Mouse (Mus musculus): ENCODE results near the gene Psmd11. TPM values are rescaled to one million over a fixed set of nuclear protein-coding genes. Genes with fewer than 3 reads are reported as not detected.

Psmd11 gene
- total and polyA plus RNA-seq, 2 experiments = 56.1 to 106 TPM

DNA sequence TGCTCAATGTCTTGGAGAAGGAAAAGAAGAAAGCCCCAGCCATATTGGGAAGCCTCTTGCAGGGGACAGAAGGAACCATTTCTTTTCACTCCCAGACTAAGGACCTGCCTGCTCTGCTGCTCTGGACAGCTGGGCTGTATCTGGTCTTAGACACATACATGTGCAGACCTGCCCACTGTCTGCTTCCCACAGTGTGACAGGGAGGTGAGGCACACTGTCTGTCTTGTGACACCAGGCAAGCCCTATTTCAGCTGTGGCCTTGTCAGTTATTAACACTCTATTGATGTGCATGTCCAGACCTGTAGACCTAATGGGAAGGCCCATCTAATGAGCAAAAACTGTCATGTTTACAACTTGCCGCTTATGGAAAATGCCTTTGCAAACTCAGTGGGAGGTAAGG lies 86.9 kb downstream of the Psmd11 start:
- no peak for TF ChIP-seq CTCF (IDR thresholded peaks at IDR 0.05; ENCODE audit: low read depth, low read length)
- no peak for TF ChIP-seq POLR2A (IDR thresholded peaks at IDR 0.05; ENCODE audit: extremely low read depth, insufficient read depth, low read length)
- no peak overlapping the region for H3K4me3 ChIP-seq (ENCODE audit: insufficient read depth, low read depth, low read length)
- H3K27ac ChIP-seq (replicated peaks; ENCODE audit: insufficient read depth, low read depth, low read length) = no peak overlapping the region
- 98% methylated on average over 1 of the region's 1 CpGs for WGBS
- no peak for DNase-seq (ENCODE audit: extremely low read depth, low read depth, low spot score)
- H3K36me3 ChIP-seq (ENCODE audit: control insufficient read depth, insufficient read depth, low read length) = no peaks in the 10 kb centered on the region
- no peak overlapping the region for H3K9ac ChIP-seq (ENCODE audit: low read depth, low read length)
- H3K27me3 ChIP-seq (ENCODE audit: control insufficient read depth, insufficient read depth, low read length) = no peaks in the 10 kb centered on the region
- no peaks in the 10 kb centered on the region for H3K79me2 ChIP-seq (ENCODE audit: control insufficient read depth, insufficient read depth, low read length)
- no peaks in the 10 kb centered on the region for H3K4me1 ChIP-seq (ENCODE audit: control insufficient read depth, insufficient read depth, low read length)

DNA sequence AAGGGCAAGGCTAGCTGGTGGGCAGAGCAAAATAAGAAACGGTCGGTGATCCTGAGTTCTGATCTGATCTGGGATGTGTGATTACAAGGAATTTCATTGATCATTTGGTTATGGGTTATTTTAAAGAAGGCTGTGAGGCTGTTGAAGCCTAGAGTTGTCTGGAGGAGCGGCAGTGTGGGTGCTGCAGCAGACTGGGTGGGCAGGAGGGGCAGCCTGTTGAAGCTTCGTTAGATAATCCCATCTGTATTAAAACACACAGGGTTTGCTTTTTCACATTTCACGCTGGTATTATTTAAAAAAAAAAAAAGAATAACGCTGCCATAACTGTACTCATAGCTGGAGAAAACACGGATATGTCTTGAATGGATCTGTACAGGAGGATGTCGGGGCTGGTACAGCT lies 87.5 kb downstream of the Psmd11 start:
- no peaks in the 10 kb centered on the region for H3K27me3 ChIP-seq (ENCODE audit: control insufficient read depth, insufficient read depth, low read length)
- H3K79me2 ChIP-seq (ENCODE audit: control insufficient read depth, insufficient read depth, low read length) = no peaks in the 10 kb centered on the region
- H3K36me3 ChIP-seq (ENCODE audit: control insufficient read depth, insufficient read depth, low read length) = no peaks in the 10 kb centered on the region
- H3K4me3 ChIP-seq (ENCODE audit: insufficient read depth, low read depth, low read length) = no peak overlapping the region
- no peak overlapping the region for H3K9ac ChIP-seq (ENCODE audit: low read depth, low read length)
- no peak for DNase-seq (ENCODE audit: extremely low read depth, low read depth, low spot score)
- no peak for TF ChIP-seq POLR2A (IDR thresholded peaks at IDR 0.05; ENCODE audit: extremely low read depth, insufficient read depth, low read length)
- TF ChIP-seq CTCF (IDR thresholded peaks at IDR 0.05; ENCODE audit: low read depth, low read length) = no peak
- H3K27ac ChIP-seq (replicated peaks; ENCODE audit: insufficient read depth, low read depth, low read length) = no peak overlapping the region
- H3K4me1 ChIP-seq (ENCODE audit: control insufficient read depth, insufficient read depth, low read length) = no peaks in the 10 kb centered on the region
- WGBS = 93% methylated on average over 8 of the region's 8 CpGs

DNA sequence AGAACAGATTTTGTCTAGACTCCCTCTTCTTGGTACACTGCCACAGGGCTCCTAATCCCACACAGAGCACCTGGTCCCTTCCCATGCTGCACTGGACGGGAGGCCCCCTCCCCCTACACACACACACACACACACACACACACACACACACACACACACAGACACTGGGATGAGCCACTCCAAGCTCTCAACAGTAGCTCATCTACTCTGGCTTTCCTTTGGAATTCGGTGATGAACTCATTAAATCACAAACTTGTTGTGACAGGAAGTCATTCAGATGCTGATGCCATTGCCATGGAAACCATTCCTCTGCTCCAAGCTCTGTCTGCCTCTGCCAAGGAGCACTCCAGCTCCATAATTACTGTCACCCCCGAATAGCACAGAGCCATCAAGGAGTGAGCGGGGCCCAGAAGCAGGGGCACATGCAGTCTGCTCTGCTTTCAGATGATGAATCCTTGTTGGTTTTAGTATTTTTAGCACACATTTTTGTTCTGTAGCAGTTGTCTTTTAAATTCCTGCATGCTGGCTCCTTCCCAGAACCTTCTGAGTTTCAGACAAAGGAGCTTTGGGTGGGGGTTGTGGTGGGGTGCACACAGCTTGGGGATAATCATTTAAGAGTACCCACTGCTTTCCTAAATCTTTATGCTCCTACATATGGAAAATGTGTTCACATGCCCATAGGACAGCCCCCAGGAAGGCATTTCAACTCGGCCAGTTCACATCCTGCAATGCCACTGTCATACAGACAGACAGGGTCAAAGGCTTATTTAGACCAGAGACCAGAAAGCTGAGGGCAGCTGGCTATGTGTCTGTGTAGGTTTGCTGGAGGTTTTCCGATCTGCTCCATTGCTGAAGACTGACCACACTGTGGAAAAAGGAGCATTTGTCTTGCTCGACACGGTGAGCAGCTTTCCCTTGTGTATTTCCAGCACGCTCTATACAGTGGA lies 90.3 kb downstream of the Psmd11 start:
- Histone ChIP-seq H3K4me3 (ENCODE audit: insufficient read depth, low read depth, low read length) (no peak overlapping the region), H3K9ac (ENCODE audit: low read depth, low read length) (no peak overlapping the region), H3K27ac (replicated peaks; ENCODE audit: insufficient read depth, low read depth, low read length) (no peak overlapping the region), H3K79me2 (ENCODE audit: control insufficient read depth, insufficient read depth, low read length) (no peaks in the 10 kb centered on the region), H3K4me1 (ENCODE audit: control insufficient read depth, insufficient read depth, low read length) (no peaks in the 10 kb centered on the region), H3K36me3 (ENCODE audit: control insufficient read depth, insufficient read depth, low read length) (no peaks in the 10 kb centered on the region), H3K27me3 (ENCODE audit: control insufficient read depth, insufficient read depth, low read length) (no peaks in the 10 kb centered on the region)
- TF ChIP-seq POLR2A (IDR thresholded peaks at IDR 0.05; ENCODE audit: extremely low read depth, insufficient read depth, low read length) (no peak), CTCF (IDR thresholded peaks at IDR 0.05; ENCODE audit: low read depth, low read length) (no peak)
- 78% methylated on average over 9 of the region's 9 CpGs for WGBS
- DNase-seq (ENCODE audit: extremely low read depth, low read depth, low spot score) = peak; percentile 29

DNA sequence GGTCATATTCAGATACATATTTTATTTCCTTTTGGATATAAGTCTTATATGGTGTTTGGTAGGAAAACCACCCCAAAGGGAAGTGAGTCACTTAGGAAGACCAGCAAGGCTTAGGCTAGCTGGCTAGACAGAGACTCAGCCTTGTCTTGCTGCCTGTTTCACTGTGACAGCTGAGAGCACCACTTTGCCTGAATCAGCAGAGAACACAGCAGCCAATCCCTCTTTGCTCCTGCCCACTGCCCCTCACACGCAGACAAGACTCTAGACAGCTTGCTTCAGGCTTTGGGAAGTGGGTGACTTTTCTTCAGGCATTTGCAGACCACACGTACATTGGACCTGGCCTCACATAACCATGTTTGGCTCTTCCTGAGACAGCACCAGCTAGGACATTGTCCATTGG lies 92.7 kb downstream of the Psmd11 start:
- H3K27me3 ChIP-seq (ENCODE audit: control insufficient read depth, insufficient read depth, low read length) = no peaks in the 10 kb centered on the region
- H3K79me2 ChIP-seq (ENCODE audit: control insufficient read depth, insufficient read depth, low read length) = no peaks in the 10 kb centered on the region
- WGBS = 73% methylated on average over 2 of the region's 2 CpGs
- no peak overlapping the region for H3K27ac ChIP-seq (replicated peaks; ENCODE audit: insufficient read depth, low read depth, low read length)
- no peak overlapping the region for H3K4me3 ChIP-seq (ENCODE audit: insufficient read depth, low read depth, low read length)
- no peaks in the 10 kb centered on the region for H3K36me3 ChIP-seq (ENCODE audit: control insufficient read depth, insufficient read depth, low read length)
- no peak overlapping the region for H3K9ac ChIP-seq (ENCODE audit: low read depth, low read length)
- no peaks in the 10 kb centered on the region for H3K4me1 ChIP-seq (ENCODE audit: control insufficient read depth, insufficient read depth, low read length)
- TF ChIP-seq POLR2A (IDR thresholded peaks at IDR 0.05; ENCODE audit: extremely low read depth, insufficient read depth, low read length) (no peak), CTCF (IDR thresholded peaks at IDR 0.05; ENCODE audit: low read depth, low read length) (no peak)
- no peak for DNase-seq (ENCODE audit: extremely low read depth, low read depth, low spot score)

Other genes starting within 250 kb of the Psmd11 start
- gene Rnf135, start 244.8 kb upstream of the Psmd11 start, total RNA-seq (2014; rRNA removed) = 6.1 and 6.6 TPM in 2 replicates
- 9.4 and 11.0 TPM in 2 replicates for gene Rnf135, start 244.8 kb upstream of the Psmd11 start, polyA plus RNA-seq (2012; rRNA removed)
- gene Rhot1, start 219.6 kb upstream of the Psmd11 start, total RNA-seq (2014; rRNA removed) = 32.1 and 37.1 TPM in 2 replicates
- gene Rhot1, start 219.6 kb upstream of the Psmd11 start, polyA plus RNA-seq (2012; rRNA removed) = 8.4 and 8.9 TPM in 2 replicates
- gene Rhbdl3, start 127.7 kb upstream of the Psmd11 start, total RNA-seq (2014; rRNA removed) = 0.09 and 0.13 TPM in 2 replicates
- gene Rhbdl3, start 127.7 kb upstream of the Psmd11 start, polyA plus RNA-seq (2012; rRNA removed) = 0.02 and 0.06 TPM in 2 replicates
- gene 5730455P16Rik, start 50.6 kb upstream of the Psmd11 start, total RNA-seq (2014; rRNA removed) = 10.4 and 11.8 TPM in 2 replicates
- gene 5730455P16Rik, start 50.6 kb upstream of the Psmd11 start, polyA plus RNA-seq (2012; rRNA removed) = 1.8 and 2.1 TPM in 2 replicates
- 69.7 and 70.6 TPM in 2 replicates for gene Zfp207, start 45.3 kb upstream of the Psmd11 start, total RNA-seq (2014; rRNA removed)
- 33.2 and 40.1 TPM in 2 replicates for gene Zfp207, start 45.3 kb upstream of the Psmd11 start, polyA plus RNA-seq (2012; rRNA removed)
- gene Cdk5r1, start 48.4 kb downstream of the Psmd11 start, total RNA-seq (2014; rRNA removed) = 0.18 and 0.47 TPM in 2 replicates
- 0.45 and 0.61 TPM in 2 replicates for gene Cdk5r1, start 48.4 kb downstream of the Psmd11 start, polyA plus RNA-seq (2012; rRNA removed)